Mouse (Mus musculus) midbrain, postnatal 0 days (tissue): Measurements from ENCODE around the gene Gm21958. TPM values are rescaled to one million over a fixed set of nuclear protein-coding genes. Genes with fewer than 3 reads are reported as not detected.
"Not testable (repeated sequence)": the region's sequence is repeated elsewhere in the genome, so short reads cannot be mapped to it uniquely, and the experiment has no call there.

ENCODE experiments used
- ATAC-seq: fragments of 200-750 bp; cut with Nextera tagmentation; 2 replicates; pipeline ENCODE4 v1.8.0; 2017; ENCODE audit warnings: moderate number of reproducible peaks, mild to moderate bottlenecking, moderate TSS enrichment, moderate library complexity; ENCODE audit not compliant: low FRiP score
- DNase-seq: peaks from one replicate; pipeline ENCODE4 v3.0.0-alpha.2; 2015; ENCODE audit warnings: low spot score
- H3K27ac ChIP-seq: fragments of 300-500 bp; sonication (generic); 2 replicates; pipeline ENCODE4 v1.5.1; 2014; ENCODE audit warnings: low read depth, mild to moderate bottlenecking, low read length, mixed read lengths
- H3K27me3 ChIP-seq: fragments of 300-500 bp; sonication (generic); 2 replicates; pipeline ENCODE4 v1.6.1; 2014; ENCODE audit warnings: low read length, control low read depth, mixed read lengths; ENCODE audit not compliant: insufficient read depth
- H3K36me3 ChIP-seq: fragments of 300-500 bp; sonication (generic); 2 replicates; pipeline ENCODE4 v1.6.1; 2014; ENCODE audit warnings: low read length, control low read depth, mixed read lengths; ENCODE audit not compliant: insufficient read depth
- H3K4me1 ChIP-seq: fragments of 300-500 bp; sonication (generic); 2 replicates; pipeline ENCODE4 v1.6.1; 2014; ENCODE audit warnings: mild to moderate bottlenecking, control low read depth, antibody characterized with exemption, low read length, mixed read lengths; ENCODE audit not compliant: insufficient read depth
- H3K4me2 ChIP-seq: fragments of 300-500 bp; sonication (generic); 2 replicates; pipeline ENCODE4 v1.6.1; 2014; ENCODE audit warnings: low read depth, mild to moderate bottlenecking, low read length, mixed read lengths; ENCODE audit not compliant: poor library complexity, severe bottlenecking
- H3K4me3 ChIP-seq: fragments of 300-500 bp; sonication (generic); 2 replicates; pipeline ENCODE4 v1.5.1; 2014; ENCODE audit warnings: low read depth, mild to moderate bottlenecking, low read length, moderate library complexity
- H3K9ac ChIP-seq: fragments of 300-500 bp; sonication (generic); replicated peaks from 2 replicates; pipeline ENCODE4 v1.6.1; 2014; ENCODE audit warnings: mild to moderate bottlenecking, low read length, moderate library complexity, mixed read lengths; ENCODE audit not compliant: poor library complexity, severe bottlenecking
- H3K9me3 ChIP-seq: fragments of 300-500 bp; sonication (generic); 2 replicates; pipeline ENCODE4 v1.6.1; 2016; ENCODE audit warnings: low read length, control low read depth
- CTCF ChIP-seq: IDR thresholded peaks from 2 replicates; pipeline ENCODE4 v1.5.1; 2016; ENCODE audit warnings: antibody characterized with exemption, mild to moderate bottlenecking
- WGBS: fragments of 180-500 bp; shearing (Covaris S2); extraction: QIAGEN DNeasy Blood & Tissue Kit; methylation state at CpG from one replicate; pipeline ENCODE4 v1.1.7; 2014; 5-methylcytosine and 5-hydroxymethylcytosine counted together
- polyA plus RNA-seq: library from polyadenylated mRNA; unstranded; fragments of >200 nt; fragmentation: Nextera tagmentation; extraction: Ambion mirVana; gene quantifications from 2 replicates; pipeline ENCODE4 v1.2.1, GENCODE M21; 2015
- total RNA-seq: library from RNA; depleted of rRNA; stranded (reverse); fragments of >200 nt; gene quantifications from 2 replicates; pipeline ENCODE4 v1.2.3, GENCODE M21; 2014

Gene Gm21958
- total and polyA plus RNA-seq, 2 experiments from 2014 or later = not detected

- H3K9ac ChIP-seq = no peak overlapping the region
- H3K27ac ChIP-seq = no peak overlapping the region
- no peaks in the 10 kb centered on the region for H3K27me3 ChIP-seq
- H3K4me1 ChIP-seq = no peaks in the 10 kb centered on the region
- no peak overlapping the region for H3K4me2 ChIP-seq
- no peak overlapping the region for H3K4me3 ChIP-seq
- no peak for TF ChIP-seq CTCF
- H3K9me3 ChIP-seq = no peaks in the 10 kb centered on the region
- WGBS = 94% methylated on average over 6 of the region's 6 CpGs
- H3K36me3 ChIP-seq = peaks cover 37% of the 10 kb centered on the region
- no peak for ATAC-seq
- no peak for DNase-seq
These were observed 1.3 kb upstream of the Gm21958 start for GRCm38 (mm10) chr3:54715461-54715860.

- TF ChIP-seq CTCF = no peak
- H3K27me3 ChIP-seq = no peaks in the 10 kb centered on the region
- H3K4me3 ChIP-seq = no peak overlapping the region
- no peak overlapping the region for H3K4me2 ChIP-seq
- H3K9me3 ChIP-seq = no peaks in the 10 kb centered on the region
- no peak for ATAC-seq
- H3K9ac ChIP-seq = no peak overlapping the region
- no peaks in the 10 kb centered on the region for H3K4me1 ChIP-seq
- DNase-seq = no peak
- peaks cover 57% of the 10 kb centered on the region for H3K36me3 ChIP-seq
- no peak overlapping the region for H3K27ac ChIP-seq
- WGBS = 94% methylated on average over 9 of the region's 9 CpGs
These were observed 5.2 kb downstream of the Gm21958 start for GRCm38 (mm10) chr3:54708972-54709371.

- 96% methylated on average over 8 of the region's 8 CpGs for WGBS
- ATAC-seq, H3K4me2 ChIP-seq, H3K27ac ChIP-seq, H3K9me3 ChIP-seq, H3K9ac ChIP-seq, DNase-seq, H3K4me3 ChIP-seq, H3K4me1 ChIP-seq, H3K27me3 ChIP-seq: not testable (repeated sequence)
- peaks cover 39% of the 10 kb centered on the region for H3K36me3 ChIP-seq
These were observed 10.0 kb downstream of the Gm21958 start for GRCm38 (mm10) chr3:54704106-54704505.

DNA sequence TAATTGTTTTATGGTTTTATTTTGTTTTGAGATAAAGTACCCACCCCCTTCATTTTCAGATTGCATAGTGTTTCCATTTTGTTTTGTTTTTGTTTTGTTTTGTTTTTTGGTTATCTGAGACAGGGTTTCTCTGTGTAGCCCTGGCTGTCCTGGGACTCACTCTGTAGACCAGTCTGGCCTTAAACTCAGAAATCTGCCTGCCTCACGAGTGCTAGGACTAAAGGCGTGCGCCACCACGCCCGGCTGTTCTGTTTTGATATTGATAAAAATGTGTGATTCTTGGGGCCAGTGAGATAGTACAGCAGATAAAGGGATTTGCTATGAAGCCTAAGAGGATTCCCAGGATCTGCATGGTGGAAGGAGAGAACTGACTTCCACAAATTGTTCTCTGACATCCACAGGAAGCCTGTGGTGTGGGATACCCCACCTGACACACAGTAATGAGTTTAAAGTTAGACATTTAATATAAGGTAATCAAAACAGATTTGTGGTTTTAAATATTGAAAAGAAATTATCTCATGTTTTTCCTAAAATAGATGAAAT lies 14.3 kb downstream of the Gm21958 start:
- no peak for DNase-seq
- H3K4me3 ChIP-seq = no peak overlapping the region

DNA sequence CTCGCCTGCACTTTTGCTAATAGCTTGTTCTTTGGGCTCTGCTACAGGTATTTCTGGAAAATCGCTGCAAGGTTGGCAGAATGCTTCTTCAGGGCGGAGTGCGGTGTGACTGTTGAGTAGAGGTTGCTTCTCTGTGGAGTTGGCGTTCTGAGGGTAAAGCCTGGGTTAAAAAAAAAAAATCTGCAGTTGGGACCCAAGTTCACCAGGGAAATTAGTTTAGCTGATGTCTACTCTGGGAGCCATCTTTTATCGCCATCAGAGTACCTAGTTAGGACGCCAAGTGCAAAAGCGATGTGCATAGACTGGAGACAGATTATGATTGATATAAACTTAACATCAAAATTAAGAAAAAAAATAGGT lies 21.1 kb downstream of the Gm21958 start:
- peak overlapping the region; percentile 68 for H3K9ac ChIP-seq
- peak overlapping the region; percentile 76 for H3K4me3 ChIP-seq
- H3K27me3 ChIP-seq = no peaks in the 10 kb centered on the region
- peaks cover 12% of the 10 kb centered on the region for H3K36me3 ChIP-seq
- ATAC-seq = peak; percentile 4; the same call in 1 of the 2 replicates
- TF ChIP-seq CTCF = no peak
- no peaks in the 10 kb centered on the region for H3K4me1 ChIP-seq
- H3K27ac ChIP-seq = peak overlapping the region; percentile 72
- DNase-seq = peak; percentile 40
- WGBS = under 1% methylated on average over 8 of the region's 8 CpGs
- H3K9me3 ChIP-seq = no peaks in the 10 kb centered on the region
- H3K4me2 ChIP-seq = peak overlapping the region; percentile 62

More for the DNA sequence above, 14.3 kb downstream of the Gm21958 start:
- no peak overlapping the region for H3K27ac ChIP-seq
- no peak for TF ChIP-seq CTCF
- H3K36me3 ChIP-seq = peaks cover 29% of the 10 kb centered on the region
- no peak for ATAC-seq
- 80% methylated on average over 5 of the region's 5 CpGs for WGBS
- no peaks in the 10 kb centered on the region for H3K4me1 ChIP-seq
- no peaks in the 10 kb centered on the region for H3K9me3 ChIP-seq
- H3K4me2 ChIP-seq = no peak overlapping the region
- H3K9ac ChIP-seq = no peak overlapping the region
- no peaks in the 10 kb centered on the region for H3K27me3 ChIP-seq

- Histone ChIP-seq H3K9ac (peak within 1 kb of the TSS; percentile 68), H3K27me3 (no peaks in the 10 kb centered on the region), H3K4me2 (peak within 1 kb of the TSS; percentile 69), H3K27ac (peak within 1 kb of the TSS; percentile 72), H3K36me3 (peaks cover 12% of the 10 kb centered on the region), H3K9me3 (no peaks in the 10 kb centered on the region), H3K4me3 (peak within 1 kb of the TSS; percentile 76), H3K4me1 (no peaks in the 10 kb centered on the region)
- no peak for TF ChIP-seq CTCF
- ATAC-seq (peak; percentile 100), DNase-seq (peak; percentile 97)
- 2% methylated on average over 64 of the region's 65 CpGs for WGBS
These were observed 21.7 kb downstream of the Gm21958 start, which contains the start of gene Supt20 for GRCm38 (mm10) chr3:54692202-54693055. Gene Supt20 (plus strand): TSS chr3:54692807.
